Mouse (Mus musculus) bone marrow, adult 2 months (tissue): ENCODE results near the gene Slc47a1.

Experiments
- CTCF ChIP-seq: fragments of 200-500 bp; IDR thresholded peaks from 2 replicates; pipeline ENCODE4 v1.5.1; 2011; ENCODE audit warnings: low read length, control low read depth; ENCODE audit not compliant: control insufficient read depth, insufficient read depth
- POLR2A ChIP-seq: fragments of 200-500 bp; IDR thresholded peaks from 2 replicates; pipeline ENCODE4 v1.6.1; 2011; ENCODE audit warnings: low read depth, mild to moderate bottlenecking, control low read depth, low read length, borderline replicate concordance; ENCODE audit not compliant: control insufficient read depth

- TF ChIP-seq CTCF (no peak), POLR2A (no peak)
These were observed 36.2 kb downstream of the Slc47a1 start for GRCm38 (mm10) chr11:61341971-61342370.
